Mouse (Mus musculus): ENCODE data around the gene Rassf3. TPM values are rescaled to one million over a fixed set of nuclear protein-coding genes. Genes with fewer than 3 reads are reported as not detected.

Rassf3 gene
- polyA plus RNA-seq, 1 experiment: 20.4 TPM

- Histone ChIP-seq H3K36me3 (ENCODE audit: control insufficient read depth, insufficient read depth, low read length) (peaks cover 4% of the 10 kb centered on the region; the same call in 1 of the 2 replicates), H3K27ac (ENCODE audit: insufficient read depth, low read length) (no peak overlapping the region), H3K4me3 (ENCODE audit: extremely low read depth, insufficient read depth, insufficient read length) (no peak overlapping the region), H3K4me1 (ENCODE audit: control insufficient read depth, insufficient read depth, insufficient read length) (peaks cover 13% of the 10 kb centered on the region; the same call in 1 of the 2 replicates), H3K27me3 (ENCODE audit: control insufficient read depth, insufficient read depth, low read length) (no peaks in the 10 kb centered on the region)
- TF ChIP-seq CTCF (IDR thresholded peaks at IDR 0.05; ENCODE audit: extremely low read depth, insufficient read depth, insufficient read length, insufficient replicate concordance): no peak
- TF ChIP-seq POLR2A (IDR thresholded peaks at IDR 0.05; ENCODE audit: low read depth, low read length): no peak
- WGBS: 86% methylated on average over 9 of the region's 9 CpGs
- no peak for DNase-seq (ENCODE audit: low read depth in 1 of 2, low spot score in 2 of 2)
These were observed 17.7 kb downstream of the Rassf3 start for GRCm38 (mm10) chr10:121458408-121458807.

- peaks cover 3% of the 10 kb centered on the region; the same call in 1 of the 2 replicates for H3K36me3 ChIP-seq (ENCODE audit: control insufficient read depth, insufficient read depth, low read length)
- no peak for DNase-seq (ENCODE audit: low read depth in 1 of 2, low spot score in 2 of 2)
- WGBS: 86% methylated on average over 3 of the region's 3 CpGs
- TF ChIP-seq CTCF (IDR thresholded peaks at IDR 0.05; ENCODE audit: extremely low read depth, insufficient read depth, insufficient read length, insufficient replicate concordance): no peak
- no peak for TF ChIP-seq POLR2A (IDR thresholded peaks at IDR 0.05; ENCODE audit: low read depth, low read length)
- H3K27ac ChIP-seq (ENCODE audit: insufficient read depth, low read length): no peak overlapping the region
- peaks cover 13% of the 10 kb centered on the region; the same call in 1 of the 2 replicates for H3K4me1 ChIP-seq (ENCODE audit: control insufficient read depth, insufficient read depth, insufficient read length)
- H3K27me3 ChIP-seq (ENCODE audit: control insufficient read depth, insufficient read depth, low read length): no peaks in the 10 kb centered on the region
- no peak overlapping the region for H3K4me3 ChIP-seq (ENCODE audit: extremely low read depth, insufficient read depth, insufficient read length)
These were observed 18.8 kb downstream of the Rassf3 start for GRCm38 (mm10) chr10:121457381-121457780.

- peaks cover 13% of the 10 kb centered on the region; the same call in 1 of the 2 replicates for H3K4me1 ChIP-seq (ENCODE audit: control insufficient read depth, insufficient read depth, insufficient read length)
- H3K36me3 ChIP-seq (ENCODE audit: control insufficient read depth, insufficient read depth, low read length): no peaks in the 10 kb centered on the region
- WGBS: 87% methylated on average over 3 of the region's 3 CpGs
- no peak for TF ChIP-seq POLR2A (IDR thresholded peaks at IDR 0.05; ENCODE audit: low read depth, low read length)
- TF ChIP-seq CTCF (IDR thresholded peaks at IDR 0.05; ENCODE audit: extremely low read depth, insufficient read depth, insufficient read length, insufficient replicate concordance): no peak
- no peak overlapping the region for H3K4me3 ChIP-seq (ENCODE audit: extremely low read depth, insufficient read depth, insufficient read length)
- DNase-seq (ENCODE audit: low read depth in 1 of 2, low spot score in 2 of 2): no peak
- H3K27me3 ChIP-seq (ENCODE audit: control insufficient read depth, insufficient read depth, low read length): no peaks in the 10 kb centered on the region
- H3K27ac ChIP-seq (ENCODE audit: insufficient read depth, low read length): no peak overlapping the region
These were observed 20.6 kb downstream of the Rassf3 start for GRCm38 (mm10) chr10:121455517-121455916.

GRCm38 (mm10) chr10:121454708-121455475, 21.3 kb downstream of the Rassf3 start:
- TF ChIP-seq POLR2A (IDR thresholded peaks at IDR 0.05; ENCODE audit: low read depth, low read length) (no peak), CTCF (IDR thresholded peaks at IDR 0.05; ENCODE audit: extremely low read depth, insufficient read depth, insufficient read length, insufficient replicate concordance) (no peak)
- Histone ChIP-seq H3K36me3 (ENCODE audit: control insufficient read depth, insufficient read depth, low read length) (no peaks in the 10 kb centered on the region), H3K27ac (ENCODE audit: insufficient read depth, low read length) (no peak overlapping the region), H3K27me3 (ENCODE audit: control insufficient read depth, insufficient read depth, low read length) (no peaks in the 10 kb centered on the region), H3K4me1 (ENCODE audit: control insufficient read depth, insufficient read depth, insufficient read length) (peaks cover 13% of the 10 kb centered on the region; the same call in 1 of the 2 replicates), H3K4me3 (ENCODE audit: extremely low read depth, insufficient read depth, insufficient read length) (no peak overlapping the region)
- no peak for DNase-seq (ENCODE audit: low read depth in 1 of 2, low spot score in 2 of 2)
- WGBS: 88% methylated on average over 6 of the region's 6 CpGs

GRCm38 (mm10) chr10:121454033-121454432, 22.1 kb downstream of the Rassf3 start:
- Histone ChIP-seq H3K36me3 (ENCODE audit: control insufficient read depth, insufficient read depth, low read length) (no peaks in the 10 kb centered on the region), H3K27ac (ENCODE audit: insufficient read depth, low read length) (no peak overlapping the region), H3K27me3 (ENCODE audit: control insufficient read depth, insufficient read depth, low read length) (no peaks in the 10 kb centered on the region), H3K4me3 (ENCODE audit: extremely low read depth, insufficient read depth, insufficient read length) (no peak overlapping the region), H3K4me1 (ENCODE audit: control insufficient read depth, insufficient read depth, insufficient read length) (peaks cover 13% of the 10 kb centered on the region; the same call in 1 of the 2 replicates)
- no peak for TF ChIP-seq POLR2A (IDR thresholded peaks at IDR 0.05; ENCODE audit: low read depth, low read length)
- TF ChIP-seq CTCF (IDR thresholded peaks at IDR 0.05; ENCODE audit: extremely low read depth, insufficient read depth, insufficient read length, insufficient replicate concordance): no peak
- no peak for DNase-seq (ENCODE audit: low read depth in 1 of 2, low spot score in 2 of 2)
- 74% methylated on average over 8 of the region's 8 CpGs for WGBS

- 84% methylated on average over 8 of the region's 8 CpGs for WGBS
- no peak for DNase-seq (ENCODE audit: low read depth in 1 of 2, low spot score in 2 of 2)
- Histone ChIP-seq H3K4me1 (ENCODE audit: control insufficient read depth, insufficient read depth, insufficient read length) (no peaks in the 10 kb centered on the region; the same call in 1 of the 2 replicates), H3K36me3 (ENCODE audit: control insufficient read depth, insufficient read depth, low read length) (no peaks in the 10 kb centered on the region), H3K27me3 (ENCODE audit: control insufficient read depth, insufficient read depth, low read length) (no peaks in the 10 kb centered on the region), H3K27ac (ENCODE audit: insufficient read depth, low read length) (no peak overlapping the region), H3K4me3 (ENCODE audit: extremely low read depth, insufficient read depth, insufficient read length) (no peak overlapping the region)
- no peak for TF ChIP-seq POLR2A (IDR thresholded peaks at IDR 0.05; ENCODE audit: low read depth, low read length)
- TF ChIP-seq CTCF (IDR thresholded peaks at IDR 0.05; ENCODE audit: extremely low read depth, insufficient read depth, insufficient read length, insufficient replicate concordance): no peak
These were observed 30.3 kb downstream of the Rassf3 start for GRCm38 (mm10) chr10:121445808-121446207.

GRCm38 (mm10) chr10:121444198-121444597, 31.9 kb downstream of the Rassf3 start:
- H3K4me1 ChIP-seq (ENCODE audit: control insufficient read depth, insufficient read depth, insufficient read length): no peaks in the 10 kb centered on the region; the same call in 1 of the 2 replicates
- 90% methylated on average over 7 of the region's 7 CpGs for WGBS
- H3K4me3 ChIP-seq (ENCODE audit: extremely low read depth, insufficient read depth, insufficient read length): no peak overlapping the region
- TF ChIP-seq POLR2A (IDR thresholded peaks at IDR 0.05; ENCODE audit: low read depth, low read length): no peak
- TF ChIP-seq CTCF (IDR thresholded peaks at IDR 0.05; ENCODE audit: extremely low read depth, insufficient read depth, insufficient read length, insufficient replicate concordance): no peak
- no peak overlapping the region for H3K27ac ChIP-seq (ENCODE audit: insufficient read depth, low read length)
- H3K36me3 ChIP-seq (ENCODE audit: control insufficient read depth, insufficient read depth, low read length): no peaks in the 10 kb centered on the region
- no peaks in the 10 kb centered on the region for H3K27me3 ChIP-seq (ENCODE audit: control insufficient read depth, insufficient read depth, low read length)
- DNase-seq (ENCODE audit: low read depth in 1 of 2, low spot score in 2 of 2): no peak
